Mouse (Mus musculus) C2C12 (cell line): Measurements from ENCODE around the gene Smim14. TPM values are rescaled to one million over a fixed set of nuclear protein-coding genes. Genes with fewer than 3 reads are reported as not detected.

Experiments used
- H3K27me3 ChIP-seq: one replicate; pipeline ENCODE4 v1.6.1; 2011; ENCODE audit not compliant: control insufficient read depth, insufficient read depth, insufficient read length
- H3K36me3 ChIP-seq: one replicate; pipeline ENCODE4 v1.6.1; 2011; ENCODE audit not compliant: control insufficient read depth, insufficient read depth
- H3K4me3 ChIP-seq: one replicate; pipeline ENCODE4 v1.5.1; 2011; ENCODE audit warnings: mild to moderate bottlenecking, control low read depth; ENCODE audit not compliant: poor library complexity, insufficient read depth, severe bottlenecking
- H3K79me2 ChIP-seq: one replicate; pipeline ENCODE4 v1.6.1; 2011; ENCODE audit not compliant: control insufficient read depth, insufficient read depth
- H3K79me3 ChIP-seq: one replicate; pipeline ENCODE4 v1.6.1; 2011; ENCODE audit warnings: low read depth, control low read depth
- H3ac ChIP-seq: one replicate; pipeline ENCODE3; 2011; ENCODE audit warnings: low read depth; ENCODE audit not compliant: control insufficient read depth, insufficient read length
- CEBPB ChIP-seq: IDR thresholded peaks from one replicate; pipeline ENCODE4 v1.6.1; 2011; ENCODE audit warnings: low read depth, mild to moderate bottlenecking, control low read depth, moderate library complexity
- CTCF ChIP-seq: IDR thresholded peaks from one replicate; pipeline ENCODE4 v1.5.1; 2011; ENCODE audit not compliant: control insufficient read depth, insufficient read depth, insufficient read length
- FOSL1 ChIP-seq: IDR thresholded peaks from one replicate; pipeline ENCODE4 v1.8.0; 2011; ENCODE audit warnings: mild to moderate bottlenecking, low read length; ENCODE audit not compliant: poor library complexity, insufficient read depth, severe bottlenecking
- MAX ChIP-seq: IDR thresholded peaks from one replicate; pipeline ENCODE4 v1.6.1; 2011; ENCODE audit warnings: mild to moderate bottlenecking, control low read depth
- MYOD1 ChIP-seq: IDR thresholded peaks from one replicate; pipeline ENCODE4 v1.6.1; 2011; ENCODE audit warnings: low read depth; ENCODE audit not compliant: control insufficient read depth, insufficient read length
- MYOG ChIP-seq: IDR thresholded peaks from one replicate; pipeline ENCODE4 v1.6.1; 2011; ENCODE audit not compliant: control insufficient read depth, insufficient read length; ENCODE audit errors: extremely low read depth
- USF1 ChIP-seq: IDR thresholded peaks from one replicate; pipeline ENCODE4 v1.6.1; 2011; ENCODE audit warnings: low read depth, mild to moderate bottlenecking, control low read depth, moderate library complexity
- long read RNA-seq, 2 experiments: library from polyadenylated mRNA; unstranded; transcript quantifications; one replicate each; pipeline ENCODE4 v2.0.0; 2019 to 2020
- polyA plus RNA-seq: library from polyadenylated mRNA; unstranded; fragments of >200 nt; fragmentation: generic; extraction: Trizol; gene quantifications from one replicate; pipeline ENCODE4 v1.2.1, GENCODE M21; 2012; ENCODE audit warnings: missing spikeins

The Smim14 gene
- 63.0 TPM for polyA plus RNA-seq
- long read RNA-seq, experiment 1, full-length matches to known transcripts: 101 of 119 reads
- long read RNA-seq, experiment 1, partial matches to known transcripts: 3 of 119 reads
- long read RNA-seq, experiment 1, other reads (novel, unspliced or antisense): 15 of 119 reads
- long read RNA-seq, experiment 2, full-length matches to known transcripts: 33 of 48 reads
- long read RNA-seq, experiment 2, partial matches to known transcripts: 0 of 48 reads
- long read RNA-seq, experiment 2, other reads (novel, unspliced or antisense): 15 of 48 reads

GRCm38 (mm10) chr5:65536751-65537419, at the start of gene Smim14, which contains the start of gene Ube2k:
Gene Smim14, minus strand, starts transcription at chr5:65537184.
Gene Ube2k, plus strand, starts transcription at chr5:65537233.
- H3K79me3 ChIP-seq: peaks cover 45% of the 10 kb centered on the region
- peaks cover 11% of the 10 kb centered on the region for H3K36me3 ChIP-seq
- peak within 1 kb of the TSS; percentile 84 for H3K4me3 ChIP-seq
- TF ChIP-seq USF1: no peak
- TF ChIP-seq CEBPB: no peak
- peak within 1 kb of the TSS; percentile 83 for H3ac ChIP-seq
- H3K27me3 ChIP-seq: no peaks in the 10 kb centered on the region
- peaks cover 48% of the 10 kb centered on the region for H3K79me2 ChIP-seq

DNA sequence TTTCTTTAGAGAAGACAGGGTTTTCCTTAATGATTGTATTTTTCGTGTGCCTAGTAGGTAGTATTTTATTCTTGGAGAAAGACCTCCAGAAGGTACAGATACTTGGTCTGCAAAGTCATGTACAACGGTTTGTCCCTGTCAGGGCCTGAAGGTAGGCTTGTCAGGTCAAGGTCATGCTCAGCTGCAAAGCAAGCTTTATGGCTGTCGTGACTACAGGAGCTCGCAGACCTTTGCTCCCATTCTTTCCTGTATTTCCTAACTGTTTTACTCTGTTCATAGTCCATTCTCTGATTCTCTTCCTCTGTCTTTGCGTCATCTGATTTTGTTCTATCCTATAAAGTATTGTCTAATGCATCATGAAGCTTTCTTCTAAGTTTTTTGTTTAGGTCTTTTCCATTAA, 49.3 kb upstream of the Smim14 start:
- Histone ChIP-seq H3K79me2 (peaks cover 24% of the 10 kb centered on the region), H3K4me3 (no peak overlapping the region), H3K27me3 (no peaks in the 10 kb centered on the region), H3K79me3 (peaks cover 10% of the 10 kb centered on the region), H3ac (no peak overlapping the region), H3K36me3 (peaks cover 68% of the 10 kb centered on the region)
- TF ChIP-seq CTCF (no peak), USF1 (no peak), MAX (no peak)

- Histone ChIP-seq H3ac (no peak overlapping the region), H3K79me2 (peaks cover 77% of the 10 kb centered on the region), H3K4me3 (no peak overlapping the region), H3K36me3 (peaks cover 40% of the 10 kb centered on the region), H3K79me3 (peaks cover 34% of the 10 kb centered on the region), H3K27me3 (no peaks in the 10 kb centered on the region)
- TF ChIP-seq CTCF (no peak), MAX (no peak), MYOG (no peak), FOSL1 (no peak)
Measured at GRCm38 (mm10) chr5:65578545-65578944, 41.6 kb upstream of the Smim14 start.

DNA sequence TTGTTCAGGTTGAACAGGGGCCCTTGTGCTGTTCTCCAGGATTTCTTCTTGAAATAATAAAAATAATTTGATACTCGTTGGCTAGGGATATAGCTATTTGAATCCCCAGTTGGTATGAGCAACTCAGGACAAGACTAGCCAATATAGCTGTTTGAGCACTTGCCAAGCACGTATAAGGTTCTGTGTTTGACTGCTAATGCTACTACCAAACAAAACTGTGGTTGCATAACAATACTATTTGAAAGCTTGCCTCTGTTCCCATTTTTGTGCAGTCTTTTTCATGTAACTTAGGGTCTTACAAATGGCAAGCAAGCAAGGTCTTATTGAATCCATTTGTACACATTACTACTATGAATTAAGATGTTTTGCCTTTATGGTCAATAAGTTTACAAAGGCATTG, 38.9 kb upstream of the Smim14 start:
- Histone ChIP-seq H3K27me3 (no peaks in the 10 kb centered on the region), H3K79me3 (peaks cover 34% of the 10 kb centered on the region), H3K4me3 (no peak overlapping the region), H3K36me3 (peaks cover 30% of the 10 kb centered on the region), H3K79me2 (peaks cover 83% of the 10 kb centered on the region), H3ac (no peak overlapping the region)
- TF ChIP-seq MAX (no peak), CEBPB (no peak), MYOD1 (no peak), CTCF (no peak), FOSL1 (no peak), MYOG (no peak), USF1 (no peak)

DNA sequence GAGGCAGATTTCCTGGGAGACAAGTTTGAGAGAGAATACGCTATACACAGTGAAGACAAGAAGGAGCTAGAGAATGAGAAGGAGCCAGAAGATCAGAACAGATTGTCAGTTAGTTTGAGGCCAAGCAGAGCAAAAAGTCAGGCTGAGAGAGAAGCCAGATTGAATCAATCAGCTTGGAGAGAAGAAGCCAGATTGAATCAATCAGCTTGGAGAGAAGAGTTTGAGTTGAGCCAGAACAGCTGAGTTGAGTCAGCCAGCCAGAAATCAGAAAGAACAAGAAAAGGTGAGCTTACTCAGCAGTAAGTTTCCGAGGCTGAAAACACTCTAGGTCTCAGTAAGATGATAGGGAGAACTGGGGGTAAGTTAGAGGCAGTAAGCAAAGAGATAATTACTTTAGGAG, 37.9 kb upstream of the Smim14 start:
- H3K36me3 ChIP-seq: peaks cover 37% of the 10 kb centered on the region

DNA sequence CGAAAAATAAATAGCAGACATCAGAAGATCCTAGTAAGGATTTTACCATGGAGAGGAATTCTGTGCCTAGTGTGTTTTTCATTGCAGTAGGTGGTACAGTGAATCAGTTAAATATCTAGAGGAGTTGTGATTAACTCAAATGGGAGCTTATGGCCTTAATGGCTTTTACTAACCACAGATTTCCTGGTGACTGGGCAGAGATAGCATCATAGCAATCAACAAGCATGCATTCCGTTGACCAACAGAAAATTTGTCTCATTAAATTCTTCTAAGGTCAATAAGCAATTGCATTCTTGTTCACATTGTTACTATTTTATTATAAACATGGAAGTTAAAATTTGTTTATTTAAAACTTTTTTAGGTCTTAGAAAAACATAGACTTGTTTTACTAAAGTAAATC, 28.5 kb upstream of the Smim14 start:
- Histone ChIP-seq H3ac (no peak overlapping the region), H3K79me2 (peaks cover 81% of the 10 kb centered on the region), H3K4me3 (no peak overlapping the region), H3K79me3 (peaks cover 66% of the 10 kb centered on the region), H3K36me3 (peaks cover 24% of the 10 kb centered on the region), H3K27me3 (no peaks in the 10 kb centered on the region)
- TF ChIP-seq MAX (no peak), CTCF (no peak), FOSL1 (no peak), MYOG (no peak), USF1 (no peak), MYOD1 (no peak), CEBPB (no peak)

More for the DNA sequence above, 37.9 kb upstream of the Smim14 start:
- no peak overlapping the region for H3K4me3 ChIP-seq
- H3K79me2 ChIP-seq: peaks cover 84% of the 10 kb centered on the region
- no peak overlapping the region for H3ac ChIP-seq
- TF ChIP-seq MAX (no peak), CTCF (no peak), MYOD1 (no peak), MYOG (no peak), USF1 (no peak), CEBPB (no peak), FOSL1 (no peak)
- H3K27me3 ChIP-seq: no peaks in the 10 kb centered on the region
- peaks cover 38% of the 10 kb centered on the region for H3K79me3 ChIP-seq
